10 mouse cellular contexts compared by ENCODE assay signal in the genomic region with DNA sequence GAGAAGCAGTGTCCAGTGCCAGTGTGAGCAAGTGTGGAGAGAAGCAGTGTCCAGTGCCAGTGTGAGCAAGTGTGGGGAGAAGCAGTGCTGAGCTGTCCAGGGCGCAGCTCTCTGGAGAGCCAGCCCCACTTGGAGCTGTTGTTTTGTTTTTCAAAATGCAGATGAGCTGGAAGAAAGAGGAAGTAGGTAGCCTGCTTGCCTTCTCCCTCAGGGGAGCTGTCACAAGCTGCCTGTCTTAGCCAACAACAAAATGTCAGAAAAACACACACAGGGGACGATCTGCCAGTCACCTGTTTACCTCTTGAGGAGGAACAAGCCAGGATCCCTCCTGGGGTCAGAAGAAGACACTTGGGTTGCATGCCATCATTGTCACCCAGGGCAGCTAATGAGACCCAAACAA.
DNase-seq lines count a peak whose midpoint lies in the region; ATAC-seq and TF ChIP-seq lines count a peak whose summit lies in the region.
"Had no signal": no experiment of that assay in that cellular context is flagged by ENCODE, and none has a peak within 500 bp of the region (broad histone marks: within the 10 kb centered on the region; RNA-seq: fewer than 3 reads in every experiment).

No protein-coding gene starts in this region.

- H3K4me3 ChIP-seq in intestine, embryonic 16.5 days (ENCODE audit: low read length), result no peak overlapping the region
- H3K4me3 ChIP-seq in intestine, embryonic 15.5 days (replicated peaks), result no peak overlapping the region
- no peak overlapping the region for H3K4me3 ChIP-seq in bone marrow, adult 2 months (replicated peaks; ENCODE audit: control insufficient read depth, low read depth, low read length)
- H3K4me3 ChIP-seq: limb, embryonic 13.5 days had no signal

- H3K36me3 ChIP-seq in intestine, embryonic 16.5 days (ENCODE audit: control insufficient read depth, insufficient read depth, low read length), result no peaks in the 10 kb centered on the region
- H3K36me3 ChIP-seq in intestine, embryonic 15.5 days, result no peaks in the 10 kb centered on the region

- no peak for TF ChIP-seq POLR2A in bone marrow, adult 2 months (IDR thresholded peaks at IDR 0.05; ENCODE audit: borderline replicate concordance, control insufficient read depth, low read depth, low read length)

- H3K9ac ChIP-seq in intestine, embryonic 16.5 days (ENCODE audit: low read depth, low read length), result no peak overlapping the region
- H3K9ac ChIP-seq in intestine, embryonic 15.5 days, result no peak overlapping the region
- H3K9ac ChIP-seq: limb, embryonic 13.5 days had no signal

- ATAC-seq in intestine, embryonic 16.5 days, result no peak
- ATAC-seq in intestine, embryonic 15.5 days, result no peak
- peak; percentile 70 for ATAC-seq in megakaryocyte progenitor cell, adult 5-6 weeks (replicated peaks; ENCODE audit: poor library complexity)

- H3K27ac ChIP-seq in intestine, embryonic 16.5 days (ENCODE audit: low read length), result peak overlapping the region; percentile 17; the same call in 1 of the 2 replicates
- H3K27ac ChIP-seq in intestine, embryonic 15.5 days, result no peak overlapping the region
- peak overlapping the region; percentile 57 for H3K27ac ChIP-seq in bone marrow, adult 2 months (ENCODE audit: control insufficient read depth, insufficient read depth, low read depth, low read length, poor library complexity)
- H3K27ac ChIP-seq: limb, embryonic 13.5 days had no signal

- WGBS in intestine, embryonic 16.5 days, result 48% methylated on average over 2 of the region's 2 CpGs
- 44% methylated on average over 2 of the region's 2 CpGs for WGBS in intestine, embryonic 15.5 days
- 9% methylated on average over 2 of the region's 2 CpGs for WGBS in bone marrow, adult 2 months

- H3K4me2 ChIP-seq in intestine, embryonic 16.5 days (ENCODE audit: low read depth, low read length), result no peak overlapping the region
- H3K4me2 ChIP-seq in intestine, embryonic 15.5 days (replicated peaks), result no peak overlapping the region
- H3K4me2 ChIP-seq: limb, embryonic 13.5 days had no signal

- no peaks in the 10 kb centered on the region for H3K27me3 ChIP-seq in intestine, embryonic 16.5 days (replicated peaks; ENCODE audit: control insufficient read depth, insufficient read depth, low read length)
- H3K27me3 ChIP-seq in intestine, embryonic 15.5 days (replicated peaks), result no peaks in the 10 kb centered on the region
- H3K27me3 ChIP-seq: limb, embryonic 13.5 days had no signal

- no peaks in the 10 kb centered on the region for H3K9me3 ChIP-seq in intestine, embryonic 16.5 days (ENCODE audit: control insufficient read depth, low read length)
- no peaks in the 10 kb centered on the region for H3K9me3 ChIP-seq in intestine, embryonic 15.5 days
- H3K9me3 ChIP-seq: limb, embryonic 13.5 days had no signal

- H3K4me1 ChIP-seq in intestine, embryonic 16.5 days (ENCODE audit: control insufficient read depth, insufficient read depth, low read length), result peaks cover 32% of the 10 kb centered on the region
- peaks cover 19% of the 10 kb centered on the region for H3K4me1 ChIP-seq in intestine, embryonic 15.5 days (replicated peaks)
- H3K4me1 ChIP-seq in bone marrow, adult 2 months (ENCODE audit: control insufficient read depth, insufficient read depth, low read length), result peaks cover 9% of the 10 kb centered on the region

- peak; percentile 74 to 80 for DNase-seq in B cell, adult 2 months
- DNase-seq in urinary bladder, postnatal 36 days (ENCODE audit: low spot score in 2 of 2), result no peak
- no peak for DNase-seq in thymus, adult 18-20 months
- no peak for DNase-seq in thymus, postnatal 4 days
- DNase-seq: kidney, postnatal 4 days had no signal

- TF ChIP-seq CTCF in bone marrow, adult 2 months (IDR thresholded peaks at IDR 0.05; ENCODE audit: control insufficient read depth, insufficient read depth, low read length), result no peak

Comparison
In these comparisons a context has a peak if more than half of its experiments do, and no peak if none do; other contexts are left out.
1. DNase-seq: peak in B cell, adult 2 months (2 of 2); none in urinary bladder, postnatal 36 days (0 of 2), thymus, adult 18-20 months (0 of 2) and thymus, postnatal 4 days (single experiment).